Comparison of ENCODE assay signal across 26 mouse cellular contexts in the genomic region with DNA sequence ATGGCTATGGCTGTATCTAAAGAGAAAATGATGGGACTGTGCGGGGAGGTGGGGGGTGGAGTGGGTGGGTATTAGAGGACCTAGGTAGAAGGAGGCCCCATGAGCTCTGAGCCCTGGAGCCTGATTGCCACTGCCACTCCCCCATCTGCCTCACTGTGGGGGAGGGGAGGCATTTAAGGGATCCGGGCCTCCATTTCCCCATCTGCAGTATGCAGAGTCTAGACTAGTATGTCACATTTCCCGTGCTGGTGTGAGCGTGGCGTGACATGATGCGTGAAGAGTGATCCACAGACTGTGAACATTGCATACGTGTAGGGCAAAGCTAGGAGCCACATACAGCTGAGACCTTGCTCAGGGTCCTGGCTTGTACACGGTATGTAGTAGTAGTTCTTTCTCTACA.
DNase-seq lines count a peak whose midpoint lies in the region; ATAC-seq and TF ChIP-seq lines count a peak whose summit lies in the region.
"Had no signal": no experiment of that assay in that cellular context is flagged by ENCODE, and none has a peak within 500 bp of the region (broad histone marks: within the 10 kb centered on the region; RNA-seq: fewer than 3 reads in every experiment).

No protein-coding gene starts in this region.

- H3K27ac ChIP-seq in liver, embryonic 11.5 days (ENCODE audit: low read depth, low read length): no peak overlapping the region
- H3K27ac ChIP-seq in liver, postnatal 0 days (ENCODE audit: low read depth): no peak overlapping the region
- H3K27ac ChIP-seq: embryonic facial prominence, embryonic 13.5 days; gastrocnemius, adult 2 months; heart, adult 2 months; hindbrain, embryonic 14.5 days; hindbrain, postnatal 0 days had no signal

- WGBS in liver, embryonic 11.5 days: 84% methylated on average over 8 of the region's 8 CpGs
- 86% methylated on average over 8 of the region's 8 CpGs for WGBS in liver, postnatal 0 days (ENCODE audit: insufficient replicate concordance)

- no peak overlapping the region for H3K4me2 ChIP-seq in liver, embryonic 11.5 days
- no peak overlapping the region for H3K4me2 ChIP-seq in liver, postnatal 0 days (ENCODE audit: low read depth, low read length)
- H3K4me2 ChIP-seq: embryonic facial prominence, embryonic 13.5 days; forebrain, embryonic 13.5 days; heart, embryonic 11.5 days; hindbrain, embryonic 14.5 days had no signal

- no peak for TF ChIP-seq CTCF in liver, postnatal 0 days (IDR thresholded peaks at IDR 0.05; ENCODE audit: low read depth)

- peaks cover 17% of the 10 kb centered on the region for H3K27me3 ChIP-seq in liver, embryonic 11.5 days (replicated peaks; ENCODE audit: control insufficient read depth, insufficient read depth, low read length)
- H3K27me3 ChIP-seq in liver, postnatal 0 days (ENCODE audit: insufficient read depth, low read length): no peaks in the 10 kb centered on the region
- H3K27me3 ChIP-seq in splenic B cell, adult 2 months (ENCODE audit: control insufficient read depth, insufficient read depth, low read length, poor library complexity, severe bottlenecking): no peaks in the 10 kb centered on the region

- TF ChIP-seq EP300 in liver, postnatal 0 days (IDR thresholded peaks at IDR 0.05; ENCODE audit: low read depth): no peak

- H3K4me1 ChIP-seq in liver, embryonic 11.5 days (replicated peaks; ENCODE audit: control insufficient read depth, insufficient read depth, low read length): no peaks in the 10 kb centered on the region
- H3K4me1 ChIP-seq in liver, postnatal 0 days (ENCODE audit: insufficient read depth): no peaks in the 10 kb centered on the region

- no peaks in the 10 kb centered on the region for H3K9me3 ChIP-seq in liver, embryonic 11.5 days (ENCODE audit: control insufficient read depth, low read length)
- no peaks in the 10 kb centered on the region for H3K9me3 ChIP-seq in liver, postnatal 0 days (ENCODE audit: low read length)
- H3K9me3 ChIP-seq: embryonic facial prominence, embryonic 13.5 days; forebrain, embryonic 13.5 days; G1E had no signal

- ATAC-seq in liver, embryonic 11.5 days (replicated peaks; ENCODE audit: low FRiP score): no peak
- no peak for ATAC-seq in liver, postnatal 0 days
- ATAC-seq: forebrain, embryonic 13.5 days; forebrain, postnatal 0 days; hindbrain, postnatal 0 days; inflammation-experienced regulatory T-cells, adult 6 months; intestine, embryonic 16.5 days; Patski had no signal

- no peaks in the 10 kb centered on the region for H3K36me3 ChIP-seq in liver, embryonic 11.5 days (ENCODE audit: control insufficient read depth, insufficient read depth, low read length)
- no peaks in the 10 kb centered on the region for H3K36me3 ChIP-seq in liver, postnatal 0 days (replicated peaks; ENCODE audit: insufficient read depth, low read length)
- no peaks in the 10 kb centered on the region for H3K36me3 ChIP-seq in splenic B cell, adult 2 months (ENCODE audit: control insufficient read depth, insufficient read depth, low read length, poor library complexity, severe bottlenecking)
- H3K36me3 ChIP-seq: embryonic facial prominence, embryonic 13.5 days; G1E had no signal

- no peak overlapping the region for H3K9ac ChIP-seq in liver, embryonic 11.5 days (ENCODE audit: low read depth, low read length)
- no peak overlapping the region for H3K9ac ChIP-seq in liver, postnatal 0 days (replicated peaks)
- H3K9ac ChIP-seq: embryonic facial prominence, embryonic 13.5 days; forebrain, embryonic 13.5 days; forebrain, postnatal 0 days; hindbrain, embryonic 14.5 days had no signal

- no peak overlapping the region for H3K4me3 ChIP-seq in liver, embryonic 11.5 days (ENCODE audit: low read depth, low read length)
- no peak overlapping the region for H3K4me3 ChIP-seq in liver, postnatal 0 days (ENCODE audit: low read depth, low read length)
- H3K4me3 ChIP-seq: embryonic facial prominence, embryonic 13.5 days; erythroblast, embryonic 14.5 days; forebrain, embryonic 13.5 days; gastrocnemius, adult 2 months; heart, adult 2 months had no signal

- peak; percentile 80 for DNase-seq in heart, adult 11 months
- DNase-seq in heart, postnatal 4 days: no peak
- peak; percentile 10 for DNase-seq in liver, embryonic 11.5 days (ENCODE audit: low spot score)
- no peak for DNase-seq in liver, postnatal 0 days
- peak; percentile 3 to 16 for DNase-seq in B cell, adult 2 months
- peak; percentile 36 for DNase-seq in splenic B cell, adult 2 months (ENCODE audit: low read depth, low spot score)
- DNase-seq in urinary bladder, postnatal 14 days (ENCODE audit: low spot score): no peak
- DNase-seq: adrenal gland, postnatal 10 days; adrenal gland, postnatal 36 days; cerebellum, adult 18-20 months; cerebellum, adult 9-11 months; cerebellum, postnatal 25 days; forebrain, postnatal 0 days; gastrocnemius, adult 2 months; gastrocnemius, postnatal 14 days; heart, adult 2 months had no signal

Comparison
In these comparisons a context has a peak if more than half of its experiments do, and no peak if none do; other contexts are left out.
1. DNase-seq: peak in heart, adult 11 months (single experiment), liver, embryonic 11.5 days (single experiment), B cell, adult 2 months (2 of 2) and splenic B cell, adult 2 months (single experiment); none in heart, postnatal 4 days (single experiment), liver, postnatal 0 days (single experiment) and urinary bladder, postnatal 14 days (single experiment).